Mouse (Mus musculus) telencephalon, adult 2 months (tissue): ENCODE data around the gene Fam178b.
"Not testable (repeated sequence)": the region's sequence is repeated elsewhere in the genome, so short reads cannot be mapped to it uniquely, and the experiment has no call there.

Experiments used
- DNase-seq: peaks from one replicate; pipeline ENCODE4 v3.0.0-alpha.2; 2011; ENCODE audit warnings: low read depth, low spot score

Fam178b gene

DNA sequence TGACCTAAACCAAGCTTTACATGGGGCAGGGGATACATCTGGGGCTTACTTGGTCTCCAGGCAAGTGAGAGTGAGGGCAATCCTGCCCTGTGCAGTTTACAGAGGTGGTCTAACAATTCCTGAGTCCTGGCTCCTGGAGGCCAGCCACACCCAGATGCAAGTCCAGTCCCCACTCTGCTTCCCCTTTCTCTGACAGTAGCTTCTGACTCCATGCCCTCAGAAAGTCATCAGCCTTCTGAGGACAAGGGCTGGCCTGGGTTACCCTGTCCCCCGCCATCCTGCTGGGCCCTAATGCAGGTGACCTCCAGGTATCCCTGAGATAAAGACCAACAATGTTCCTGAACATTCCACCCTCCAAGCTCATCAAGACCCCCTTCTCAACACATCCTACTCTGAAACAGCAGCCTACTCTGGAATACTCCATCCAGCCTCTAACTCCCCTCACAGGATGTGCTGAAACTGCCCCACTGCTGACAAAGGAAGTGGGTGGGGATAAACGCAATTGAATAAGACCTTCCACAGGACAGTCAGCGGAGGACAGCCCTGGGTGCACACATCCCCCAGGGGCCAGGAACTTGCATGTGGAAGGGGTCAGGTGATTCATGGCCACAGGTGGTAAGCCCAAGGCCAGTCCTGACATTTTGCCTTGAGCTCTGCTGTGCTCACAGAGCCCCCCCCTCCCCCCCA, 52.8 kb downstream of the Fam178b start:
- DNase-seq: no peak

DNA sequence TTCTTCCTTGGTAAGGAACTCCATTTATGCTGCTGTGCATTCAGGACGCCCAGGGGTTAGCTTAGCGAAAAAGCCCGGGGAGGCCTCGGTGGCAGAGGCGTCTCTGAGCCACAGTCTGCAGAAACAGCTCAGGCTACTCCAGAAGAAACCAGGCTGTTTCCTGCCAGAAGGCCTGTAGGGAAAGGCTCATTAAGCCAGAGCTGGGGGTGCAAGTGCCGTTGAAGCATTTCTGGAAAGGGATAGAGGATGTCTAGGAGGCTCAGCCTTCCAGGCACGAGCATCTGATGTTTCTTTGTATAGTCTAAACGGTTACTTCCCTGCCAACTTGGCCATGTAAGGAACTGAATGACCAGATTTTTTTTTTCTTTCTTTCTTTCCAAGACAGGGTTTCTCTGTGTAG, 54.4 kb downstream of the Fam178b start:
- DNase-seq: peak; percentile 50

DNA sequence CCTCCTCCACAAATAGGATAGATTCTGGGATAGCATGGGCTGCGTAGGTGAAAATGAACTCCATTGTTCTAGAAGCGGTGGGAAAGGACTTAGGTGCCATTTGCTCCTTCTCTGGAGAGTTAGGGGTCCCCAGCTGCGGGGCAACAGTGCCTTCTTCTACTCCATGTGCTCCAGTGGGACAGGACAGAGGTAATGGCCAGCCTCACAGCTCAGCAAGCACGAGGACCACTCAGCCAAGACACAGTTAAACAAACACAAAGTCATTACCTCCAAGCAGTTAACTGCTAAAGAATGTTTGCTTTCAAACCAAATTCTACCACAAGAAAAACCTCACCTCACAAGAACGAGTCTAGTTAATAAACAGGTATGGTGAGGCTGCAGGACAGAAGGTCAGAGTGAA, 57.5 kb downstream of the Fam178b start:
- no peak for DNase-seq

DNA sequence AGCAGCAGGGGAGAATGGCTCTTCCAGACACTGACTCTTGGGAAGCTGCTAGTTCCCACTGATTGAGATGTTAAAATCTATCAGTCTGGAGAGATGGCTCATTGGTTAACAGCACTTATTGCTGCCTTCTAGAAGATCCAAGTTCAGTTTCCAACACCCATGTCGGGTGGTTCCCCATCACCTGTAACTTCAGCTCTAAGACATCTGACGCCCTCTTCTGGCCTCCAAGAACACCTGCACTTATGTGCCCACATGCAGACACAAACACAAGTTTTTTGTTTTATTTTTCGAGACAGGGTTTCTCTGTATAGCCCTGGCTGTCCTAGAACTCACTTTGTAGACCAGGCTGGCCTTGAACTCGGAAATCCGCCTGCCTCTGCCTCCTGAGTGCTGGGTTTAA, 67.0 kb downstream of the Fam178b start:
- not testable (repeated sequence) for DNase-seq

DNA sequence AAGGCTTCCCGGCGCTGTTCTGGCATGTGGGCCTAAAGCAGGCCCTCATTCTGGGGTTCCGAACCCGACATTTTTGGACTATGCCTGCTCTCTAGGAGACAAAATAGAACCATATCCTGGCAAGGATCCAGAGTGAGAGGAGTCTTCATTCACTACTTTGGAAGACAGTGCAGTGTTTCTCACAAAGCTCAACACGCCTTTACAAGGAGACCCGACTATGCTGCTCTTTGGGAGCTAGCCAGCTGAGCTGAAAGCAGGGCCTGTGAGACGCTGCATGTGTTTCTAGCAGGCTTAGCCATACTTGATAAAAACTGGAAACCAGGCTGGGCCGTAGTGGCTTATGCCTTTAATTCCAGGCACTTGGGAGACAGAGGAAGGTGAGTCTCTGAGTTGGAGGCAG, 67.8 kb downstream of the Fam178b start:
- DNase-seq: no peak

DNA sequence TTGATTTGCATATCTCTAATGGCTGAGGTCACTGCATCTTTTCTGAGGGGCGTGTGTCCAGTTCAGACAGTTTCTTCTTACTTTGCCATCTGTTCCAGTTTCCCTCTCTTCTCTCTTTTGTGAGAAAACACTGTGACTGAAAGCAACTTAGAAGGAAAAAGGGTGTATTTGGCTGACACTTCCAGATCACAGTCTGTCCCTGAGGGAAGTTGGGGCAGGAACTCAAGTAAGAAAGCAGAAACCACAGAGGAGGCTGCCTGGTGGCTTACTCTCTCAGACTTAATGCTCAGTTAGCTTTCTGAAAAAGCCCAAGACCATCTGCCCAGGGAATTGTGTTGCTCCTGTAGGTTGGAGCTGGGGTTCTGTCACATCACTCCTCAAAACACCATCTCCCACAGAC, 68.4 kb downstream of the Fam178b start:
- DNase-seq: no peak

DNA sequence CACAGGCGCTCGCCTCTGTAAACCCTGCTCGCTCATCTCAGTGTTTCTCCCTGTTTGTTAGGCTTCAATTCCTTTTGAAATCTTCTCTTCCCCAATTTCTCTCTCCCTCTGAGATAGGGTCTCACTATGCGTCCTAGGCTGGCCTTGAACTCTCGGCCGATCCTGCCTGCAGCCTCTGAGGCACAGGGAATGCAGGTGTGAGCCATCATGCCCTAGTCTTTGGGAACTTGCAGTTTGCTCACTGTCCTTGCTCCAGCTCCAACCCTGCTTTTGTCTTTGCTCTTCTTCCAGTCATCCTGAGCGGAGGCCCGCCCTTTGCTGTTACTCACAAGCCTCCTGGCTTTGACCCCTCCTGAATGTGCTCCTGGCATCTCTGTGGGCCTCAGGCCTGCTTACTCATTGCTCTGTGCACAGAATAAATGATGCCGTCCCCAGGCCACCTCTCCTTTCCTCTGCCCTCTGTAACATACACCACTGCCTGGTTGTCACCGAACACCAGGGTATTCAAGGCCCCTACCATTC, 69.5 kb downstream of the Fam178b start:
- no peak for DNase-seq

DNA sequence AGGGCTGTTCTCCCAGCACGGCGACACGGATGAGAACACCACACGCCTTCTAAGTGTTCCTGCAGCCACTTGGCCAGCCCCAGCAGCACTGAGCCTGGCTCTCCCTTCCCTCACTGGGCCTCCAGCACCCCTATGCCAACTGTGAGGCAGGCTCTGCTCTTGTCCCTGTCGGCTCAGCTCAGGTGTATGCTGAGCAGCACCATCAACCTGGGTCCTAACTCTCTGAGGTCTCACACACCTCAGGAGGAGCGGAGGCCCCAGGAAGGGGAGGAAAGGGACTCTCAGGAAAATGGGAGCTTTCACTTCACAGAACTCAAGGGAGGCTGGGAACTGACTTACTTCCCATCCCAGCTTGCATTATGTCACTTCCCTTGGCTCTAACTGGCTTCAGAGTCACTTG, 70.6 kb downstream of the Fam178b start:
- DNase-seq: no peak

DNA sequence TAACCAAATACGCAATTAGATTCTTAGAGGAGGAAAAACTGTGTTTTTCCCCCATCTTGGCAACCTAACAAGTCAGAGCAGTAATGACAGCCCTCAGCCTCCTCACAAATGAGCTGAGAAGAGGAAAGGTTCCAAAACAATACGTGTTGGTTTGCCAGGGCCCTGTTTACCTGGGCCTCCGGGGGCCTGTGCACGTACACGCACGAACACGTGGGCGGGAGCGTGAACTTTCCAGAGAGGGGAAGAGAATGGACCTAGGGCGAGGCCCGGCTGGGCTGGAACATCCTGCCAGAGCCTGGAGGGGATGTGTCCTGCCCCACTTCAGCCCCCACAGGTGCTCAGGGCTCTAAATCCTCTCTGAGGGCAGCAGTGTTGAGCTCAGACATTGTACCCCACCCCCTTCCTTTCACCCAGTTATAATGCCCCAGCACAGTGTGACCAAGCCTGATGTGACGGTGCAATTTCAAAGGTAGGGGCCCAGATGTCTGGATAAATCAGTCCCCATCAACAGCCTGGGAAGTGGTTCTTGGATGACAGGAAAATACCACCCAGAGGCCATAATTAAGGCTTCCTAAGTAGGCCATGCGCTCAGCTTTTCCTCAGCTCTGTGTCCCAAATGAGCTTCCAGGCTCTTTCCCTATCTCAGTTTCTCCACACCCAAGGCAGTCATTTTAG, 71.4 kb downstream of the Fam178b start:
- no peak for DNase-seq

DNA sequence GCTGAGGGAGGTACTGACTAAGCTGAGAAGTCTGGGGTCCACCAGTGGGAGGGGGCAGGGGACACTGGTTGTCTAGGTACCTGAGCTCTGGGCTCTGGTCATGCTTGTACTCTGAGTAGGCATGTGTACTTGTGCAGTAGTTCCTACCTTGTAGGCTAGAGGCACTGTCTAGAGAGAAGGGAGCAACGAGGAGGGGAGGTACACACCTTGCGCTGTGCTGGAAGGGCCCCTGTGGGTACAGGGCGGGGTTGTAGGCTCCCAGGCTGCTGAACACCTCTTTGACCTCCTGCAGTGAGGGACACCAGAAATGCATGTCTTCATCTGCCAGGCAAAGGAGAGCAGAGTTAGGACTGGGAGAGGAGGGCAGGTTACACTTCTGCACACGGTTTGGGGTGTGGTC, 74.8 kb downstream of the Fam178b start:
- DNase-seq: no peak

DNA sequence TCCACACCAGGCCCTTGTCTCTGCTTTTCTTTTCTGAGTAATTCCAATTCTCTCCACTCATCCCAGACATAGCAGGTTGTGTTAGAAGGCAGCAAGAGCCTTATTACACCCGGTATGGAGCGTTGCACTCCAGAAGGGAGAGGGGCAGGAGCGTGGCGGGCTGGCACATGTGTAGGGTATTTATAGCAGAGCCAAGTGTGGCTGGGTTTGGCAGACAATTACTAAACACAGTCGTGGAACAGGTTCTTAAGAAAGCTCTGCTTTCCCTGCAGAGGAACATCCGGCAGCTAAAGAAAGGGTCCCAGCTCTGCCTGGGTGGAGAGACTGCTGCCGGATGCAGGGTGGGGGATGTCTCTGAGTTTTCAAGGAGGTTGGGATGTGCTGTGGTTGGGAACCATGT, 76.0 kb downstream of the Fam178b start:
- DNase-seq: peak; percentile 88

DNA sequence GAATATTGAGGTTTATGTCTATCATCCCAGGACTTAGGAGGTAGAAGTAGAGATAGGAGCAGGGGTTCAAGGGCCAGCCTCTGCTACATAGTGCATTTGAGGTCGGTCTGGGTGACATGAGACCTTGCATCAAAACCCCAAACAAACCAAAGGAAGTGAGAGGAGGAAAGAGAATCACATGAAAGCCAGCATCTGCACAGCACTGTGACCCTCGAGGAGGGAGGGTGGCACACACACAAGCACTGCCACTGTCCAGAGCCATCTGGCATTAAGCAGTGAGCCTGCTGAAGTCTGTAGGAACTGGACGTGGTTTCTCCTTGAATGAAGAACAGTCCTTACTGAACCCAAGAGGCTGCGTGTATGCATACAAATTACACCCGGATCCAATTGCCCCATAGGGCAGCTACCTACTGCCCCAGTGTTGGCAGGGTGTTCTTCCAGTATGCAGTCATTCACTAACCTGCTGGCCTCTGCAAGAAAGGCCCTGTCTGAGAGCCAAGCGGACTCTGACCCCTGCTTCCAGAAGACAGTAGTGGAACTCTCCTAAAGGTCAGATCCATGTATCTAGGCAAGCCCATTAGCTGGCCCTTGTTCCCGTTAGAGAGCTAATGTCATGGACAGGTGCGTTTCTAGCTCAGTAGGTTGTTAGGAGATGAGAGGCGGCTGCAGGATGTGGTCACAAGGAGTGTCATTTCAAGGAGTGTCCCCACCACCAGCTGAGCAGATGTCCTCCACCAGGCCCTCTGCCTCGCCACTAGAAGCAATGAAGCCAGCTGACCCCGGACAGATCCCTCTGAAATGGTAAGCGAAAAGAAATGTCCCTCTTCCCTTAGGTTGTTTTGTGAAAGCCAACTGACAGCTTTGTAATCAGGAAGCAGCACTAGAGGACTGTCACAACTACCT, 78.5 kb downstream of the Fam178b start:
- DNase-seq: no peak

DNA sequence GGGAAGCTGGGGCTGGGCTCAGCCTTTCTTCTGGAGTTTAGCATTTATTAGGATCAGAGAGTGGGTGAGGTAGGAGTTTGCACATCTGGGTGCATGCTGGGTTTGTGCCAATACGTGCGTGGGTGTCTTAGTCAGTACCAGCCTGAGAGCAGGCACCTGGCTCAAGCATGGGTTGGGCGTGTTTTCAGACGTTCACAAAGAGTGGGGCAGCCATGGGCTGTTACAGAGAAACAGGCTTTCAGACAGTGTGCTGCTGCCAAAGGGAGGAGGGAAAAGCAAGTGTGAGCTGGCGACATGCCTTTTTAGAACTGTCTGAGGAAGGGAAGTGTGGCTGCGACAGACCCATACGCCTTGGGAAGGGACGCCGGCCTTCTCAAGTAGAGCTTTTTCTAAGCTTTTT, 79.6 kb downstream of the Fam178b start:
- DNase-seq: peak; percentile 62

DNA sequence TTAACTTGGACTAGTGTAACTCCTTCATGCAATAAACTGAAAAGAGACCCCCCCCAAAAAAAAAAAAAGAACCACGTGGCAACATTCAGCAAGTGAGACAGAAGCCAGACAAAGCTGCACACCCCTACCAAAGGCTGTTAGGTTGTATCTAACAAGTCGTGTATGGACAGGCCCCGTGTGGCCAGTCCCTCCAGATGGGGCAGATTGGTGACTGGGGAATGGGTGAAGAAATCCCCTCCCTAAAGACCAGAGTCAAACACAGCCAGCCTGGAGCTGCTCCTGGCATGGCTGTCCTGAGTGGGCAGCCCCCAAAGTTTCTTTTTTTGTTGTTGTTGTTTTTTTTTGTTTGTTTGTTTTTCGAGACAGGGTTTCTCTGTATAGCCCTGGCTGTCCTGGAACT, 80.7 kb downstream of the Fam178b start:
- no peak for DNase-seq

DNA sequence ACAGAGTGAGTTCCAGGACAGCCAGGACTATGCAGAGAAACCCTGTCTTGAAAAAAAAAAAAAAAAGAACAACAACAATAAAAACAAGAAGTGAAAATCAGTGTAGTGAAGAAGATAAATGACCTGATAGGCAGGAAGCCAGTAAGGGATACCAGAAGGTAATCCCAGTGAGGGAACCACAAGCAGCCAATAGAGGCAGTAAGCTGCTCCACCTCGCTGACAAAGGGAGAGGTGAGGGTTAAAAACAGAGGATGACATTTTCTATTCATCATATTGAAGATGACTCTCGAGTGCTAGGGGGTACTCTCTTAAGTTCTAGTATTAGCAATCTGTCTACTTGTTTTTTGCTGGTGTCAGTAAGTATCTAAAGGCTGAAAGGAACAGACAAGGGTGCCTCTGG, 84.6 kb downstream of the Fam178b start:
- DNase-seq: no peak

DNA sequence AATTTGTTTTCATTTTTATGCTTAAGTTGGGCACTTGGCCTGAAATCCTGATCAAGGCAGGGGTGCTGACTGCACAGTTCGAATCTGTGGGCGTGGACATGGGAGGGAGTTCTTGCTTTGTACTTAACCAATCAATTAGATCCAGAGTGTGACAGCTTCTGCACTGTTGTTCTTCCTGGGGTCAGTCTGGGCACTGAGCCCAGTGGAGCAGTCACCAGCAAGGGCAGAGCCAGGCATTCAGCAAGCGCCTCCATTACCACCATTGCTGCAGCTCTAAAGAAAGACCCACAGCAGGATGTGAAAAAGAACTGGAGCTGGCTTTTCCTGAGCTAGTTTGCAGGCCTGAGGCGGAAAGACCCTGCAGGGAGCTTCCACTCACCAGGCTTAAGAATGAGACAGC, 86.9 kb downstream of the Fam178b start:
- no peak for DNase-seq

DNA sequence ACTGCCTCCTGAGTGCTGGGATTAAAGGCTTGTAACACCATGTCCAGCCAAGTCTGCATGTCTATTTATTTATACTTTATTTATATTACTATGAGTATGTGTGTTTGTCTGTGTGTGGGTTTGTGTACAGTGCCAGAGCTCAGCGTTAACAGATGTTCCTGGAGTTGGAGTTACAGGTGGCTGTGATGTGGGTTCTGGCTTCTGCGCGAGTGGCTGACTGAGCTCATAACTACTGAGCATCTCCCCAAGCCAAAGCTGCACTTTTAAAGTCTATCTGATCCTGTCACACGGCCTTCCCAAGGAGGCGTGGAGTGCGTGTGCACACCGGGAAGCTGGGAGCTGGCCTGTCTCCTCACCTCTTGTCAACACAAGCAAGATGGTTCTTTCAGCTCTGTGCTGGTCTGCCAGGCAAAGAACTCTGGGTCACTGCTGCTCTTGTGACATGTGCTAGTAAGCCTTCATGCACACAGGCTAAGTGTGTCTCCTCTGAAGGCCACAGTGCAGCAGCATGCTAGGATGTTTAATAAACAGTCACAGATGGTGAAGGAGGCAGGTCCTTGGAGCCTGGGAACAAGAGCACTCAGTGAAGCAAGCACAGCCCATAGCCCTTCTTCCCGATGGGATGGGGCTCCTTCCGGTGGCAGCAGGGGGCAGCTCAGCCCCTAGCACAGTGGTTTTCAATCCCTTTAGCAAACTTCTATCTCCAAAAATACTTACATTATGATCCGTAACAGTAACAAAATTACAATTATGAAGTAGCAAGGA, 87.6 kb downstream of the Fam178b start:
- DNase-seq: no peak

DNA sequence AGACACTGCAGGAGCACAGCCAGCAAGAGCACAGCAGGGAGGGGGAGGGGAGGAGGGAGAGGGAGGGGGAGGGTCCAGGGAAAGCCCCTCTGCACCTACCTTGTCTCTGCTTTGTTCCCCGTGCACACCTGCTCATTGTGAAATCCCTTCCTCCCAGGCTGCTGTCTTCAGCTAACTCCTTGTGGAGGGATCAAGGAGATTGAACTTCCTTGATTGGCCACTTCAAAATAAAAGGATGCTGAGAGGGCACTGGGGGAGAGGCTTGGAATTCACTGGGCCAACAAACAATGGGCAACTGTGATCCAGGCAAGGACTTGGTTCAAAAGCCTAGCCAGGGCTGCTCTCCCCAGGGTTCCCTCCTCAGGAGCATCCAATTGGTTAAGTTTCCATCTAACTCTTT, 89.9 kb downstream of the Fam178b start:
- no peak for DNase-seq

DNA sequence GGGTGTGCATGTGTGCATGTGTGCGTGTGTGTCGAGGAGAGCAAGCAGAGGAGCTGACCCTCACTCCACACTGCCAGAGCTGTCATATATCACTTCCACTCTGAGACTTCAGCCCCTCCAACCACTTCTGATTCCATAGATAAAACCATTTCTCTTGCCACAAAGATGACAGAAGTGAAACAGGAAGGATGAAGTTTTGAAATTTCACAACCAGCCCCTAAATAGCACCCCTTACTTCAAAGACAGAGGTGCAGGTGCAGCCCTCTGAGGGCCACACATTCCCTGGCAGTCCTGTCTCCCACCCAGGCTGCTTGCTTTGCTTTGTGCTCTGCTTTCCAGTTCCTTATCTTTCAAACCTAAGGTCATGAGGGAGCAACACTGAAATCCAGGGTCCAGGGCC, 91.6 kb downstream of the Fam178b start:
- DNase-seq: no peak

DNA sequence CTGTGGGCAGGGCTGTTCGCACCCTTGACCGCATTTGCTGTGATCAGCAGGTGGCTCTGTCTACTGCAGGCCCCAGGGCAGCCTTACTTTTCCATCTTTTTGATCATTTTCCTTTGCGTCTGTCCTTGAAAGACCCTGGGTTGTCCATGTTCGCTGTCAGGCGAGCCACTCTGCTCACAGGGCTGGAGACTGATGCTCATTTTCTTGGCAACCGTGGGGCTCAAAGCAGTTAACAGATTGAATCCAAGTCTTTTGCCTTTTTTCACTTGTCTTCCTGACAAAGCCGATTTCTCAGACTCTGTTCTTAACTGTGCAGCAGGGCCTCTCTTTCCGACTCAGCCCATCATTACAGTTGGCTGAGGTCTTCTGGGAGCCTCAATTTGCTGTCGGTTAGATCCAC, 92.3 kb downstream of the Fam178b start:
- DNase-seq: no peak

DNA sequence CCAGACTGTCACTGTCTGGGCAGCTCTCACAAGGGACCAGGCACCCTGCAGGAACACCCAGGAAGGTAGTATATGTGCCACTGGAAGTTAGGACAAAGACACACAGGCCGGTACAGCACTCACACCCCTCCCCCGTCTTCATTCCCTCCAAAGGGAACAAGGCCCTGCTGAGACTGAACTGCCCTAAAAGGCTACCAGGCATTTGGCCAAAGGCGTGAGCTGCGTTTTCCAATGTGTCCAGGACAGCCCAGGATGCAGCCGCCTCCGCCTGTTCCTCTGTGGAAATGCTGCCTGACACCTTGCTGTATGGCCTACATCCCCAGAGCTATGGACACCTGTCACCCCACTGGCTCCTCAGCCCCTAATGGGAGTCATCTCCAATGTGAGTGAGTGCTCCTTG, 93.5 kb downstream of the Fam178b start:
- DNase-seq: no peak
